Mouse (Mus musculus): ENCODE results near the gene Slc47a2.

- TF ChIP-seq GATA1 (IDR thresholded peaks at IDR 0.05; ENCODE audit: borderline replicate concordance, low read length) (no peak), CTCF (IDR thresholded peaks at IDR 0.05; ENCODE audit: low read depth, low read length) (no peak), POLR2AphosphoS5 (IDR thresholded peaks at IDR 0.05; ENCODE audit: insufficient replicate concordance, low read depth, low read length) (no peak), TAL1 (conservative IDR thresholded peaks at IDR 0.05; ENCODE audit: low read depth, low read length) (no peak), GATA2 (IDR thresholded peaks at IDR 0.05; ENCODE audit: borderline replicate concordance, low read depth, low read length) (no peak)
Measured at GRCm38 (mm10) chr11:61259106-61259505, 83.6 kb downstream of the Slc47a2 start.

Data from G1E (cell line).